In genomic region chr11:102249351-102250090, GRCm38 (mm10) we compare ENCODE assay signal across 8 mouse cellular contexts. TPM values are rescaled to one million over a fixed set of nuclear protein-coding genes. Genes with fewer than 3 reads are reported as not detected.
DNase-seq lines count a peak whose midpoint lies in the region; ATAC-seq and TF ChIP-seq lines count a peak whose summit lies in the region.

No protein-coding gene starts in this region.

- no peak for DNase-seq in testis, postnatal 14 days (ENCODE audit: low spot score)
- no peak for DNase-seq in adrenal gland, postnatal 4 days (ENCODE audit: low spot score in 2 of 2)
- no peak for DNase-seq in lung, postnatal 14 days
- DNase-seq in cerebellum, adult 9-11 months, result no peak

- no peaks in the 10 kb centered on the region for H3K36me3 ChIP-seq in testis, adult 2 months (ENCODE audit: control insufficient read depth, insufficient read depth, low read length)
- H3K36me3 ChIP-seq in forebrain, embryonic 12.5 days (replicated peaks), result peaks cover 19% of the 10 kb centered on the region
- peaks cover 29% of the 10 kb centered on the region for H3K36me3 ChIP-seq in liver, embryonic 12.5 days

- no peaks in the 10 kb centered on the region for H3K9me3 ChIP-seq in forebrain, embryonic 12.5 days
- H3K9me3 ChIP-seq in liver, embryonic 12.5 days (replicated peaks), result no peaks in the 10 kb centered on the region

- no peak for TF ChIP-seq CTCF in testis, adult 2 months (IDR thresholded peaks at IDR 0.05; ENCODE audit: control insufficient read depth, insufficient read depth, insufficient replicate concordance, low read depth, low read length)

- H3K4me3 ChIP-seq in testis, adult 2 months (ENCODE audit: control insufficient read depth, low read depth, low read length), result peak overlapping the region; percentile 88
- H3K4me3 ChIP-seq in forebrain, embryonic 12.5 days (replicated peaks), result peak overlapping the region; percentile 57
- H3K4me3 ChIP-seq in liver, embryonic 12.5 days, result peak overlapping the region; percentile 82

- H3K4me1 ChIP-seq in testis, adult 2 months (ENCODE audit: control insufficient read depth, insufficient read depth, low read length), result peaks cover 9% of the 10 kb centered on the region
- H3K4me1 ChIP-seq in forebrain, embryonic 12.5 days, result peaks cover 27% of the 10 kb centered on the region
- H3K4me1 ChIP-seq in liver, embryonic 12.5 days, result peaks cover 20% of the 10 kb centered on the region

- H3K27me3 ChIP-seq in testis, adult 2 months (ENCODE audit: control insufficient read depth, insufficient read depth, low read length), result no peaks in the 10 kb centered on the region
- H3K27me3 ChIP-seq in forebrain, embryonic 12.5 days, result no peaks in the 10 kb centered on the region
- H3K27me3 ChIP-seq in liver, embryonic 12.5 days (replicated peaks), result peaks cover 15% of the 10 kb centered on the region

- H3K9ac ChIP-seq in forebrain, embryonic 12.5 days, result peak overlapping the region; percentile 80
- peak overlapping the region; percentile 85 for H3K9ac ChIP-seq in liver, embryonic 12.5 days

- no peak for TF ChIP-seq POLR2A in testis, adult 2 months (IDR thresholded peaks at IDR 0.05; ENCODE audit: control insufficient read depth, low read depth, low read length)

- H3K27ac ChIP-seq in testis, adult 2 months (ENCODE audit: control insufficient read depth, insufficient read depth, low read depth, low read length), result peak overlapping the region; percentile 63
- peak overlapping the region; percentile 27; the same call in 1 of the 2 replicates for H3K27ac ChIP-seq in forebrain, embryonic 12.5 days
- H3K27ac ChIP-seq in liver, embryonic 12.5 days, result peak overlapping the region; percentile 76

- peak overlapping the region; percentile 68 for H3K4me2 ChIP-seq in forebrain, embryonic 12.5 days
- H3K4me2 ChIP-seq in liver, embryonic 12.5 days, result peak overlapping the region; percentile 92

- WGBS in forebrain, embryonic 12.5 days, result 10% methylated on average over 9 of the region's 9 CpGs
- 10% methylated on average over 9 of the region's 9 CpGs for WGBS in liver, embryonic 12.5 days (ENCODE audit: insufficient replicate concordance)

- ATAC-seq in forebrain, embryonic 12.5 days (ENCODE audit: low FRiP score), result no peak
- ATAC-seq in liver, embryonic 12.5 days, result peak; percentile 21; the same call in 1 of the 2 replicates
- ATAC-seq in CD4-positive, CD25-positive, alpha-beta regulatory T cell, adult 4 months, result no peak

RNA-seq across cellular contexts. Expression of gene BC030867, which starts 0.8 kb away (rescaled TPM):
- polyA plus RNA-seq in testis, adult 2 months (2012; rRNA removed), result 31.8 and 48.5 TPM in 2 replicates
- 18.5 and 19.4 TPM in 2 replicates for polyA plus RNA-seq in forebrain, embryonic 12.5 days (2016; fragmentation: Nextera tagmentation; extraction: Ambion mirVana)
- 19.5 and 19.7 TPM in 2 replicates for polyA plus RNA-seq in liver, embryonic 12.5 days (2016; fragmentation: Nextera tagmentation; extraction: Ambion mirVana)
- 1 to 10 TPM; 4.8 to 6.0 TPM for total RNA-seq in adrenal gland, postnatal 4 days (2021)
- 1 to 10 TPM in 1 of 2 experiments, under 1 TPM in 1; 0.40 to 1.8 TPM for polyA plus RNA-seq in CD4-positive, CD25-positive, alpha-beta regulatory T cell, adult 4 months (2017; shearing (Covaris generic))

RNA-seq across cellular contexts. Expression of gene Asb16, which starts 19.0 kb away (rescaled TPM):
- polyA plus RNA-seq in testis, adult 2 months (2012; rRNA removed), result 0.10 and 0.11 TPM in 2 replicates
- polyA plus RNA-seq in forebrain, embryonic 12.5 days (2016; fragmentation: Nextera tagmentation; extraction: Ambion mirVana), result not detected in 2 replicates
- polyA plus RNA-seq in liver, embryonic 12.5 days (2016; fragmentation: Nextera tagmentation; extraction: Ambion mirVana), result 0.05 TPM in 1 of 2 replicates, not detected in the other
- under 1 TPM; 0.53 to 0.79 TPM for total RNA-seq in adrenal gland, postnatal 4 days (2021)
- not detected for polyA plus RNA-seq in CD4-positive, CD25-positive, alpha-beta regulatory T cell, adult 4 months (2017; shearing (Covaris generic))

RNA-seq across cellular contexts. Expression of gene Hdac5, which starts 19.6 kb away (rescaled TPM):
- 68.9 and 84.1 TPM in 2 replicates for polyA plus RNA-seq in testis, adult 2 months (2012; rRNA removed)
- polyA plus RNA-seq in forebrain, embryonic 12.5 days (2016; fragmentation: Nextera tagmentation; extraction: Ambion mirVana), result 68.8 and 70.6 TPM in 2 replicates
- 21.7 and 23.1 TPM in 2 replicates for polyA plus RNA-seq in liver, embryonic 12.5 days (2016; fragmentation: Nextera tagmentation; extraction: Ambion mirVana)
- total RNA-seq in adrenal gland, postnatal 4 days (2021), result 100 to 1,000 TPM; 123 to 125 TPM
- polyA plus RNA-seq in CD4-positive, CD25-positive, alpha-beta regulatory T cell, adult 4 months (2017; shearing (Covaris generic)), result 10 to 100 TPM in 1 of 2 experiments, 1 to 10 TPM in 1; 6.5 to 12.3 TPM

RNA-seq across cellular contexts. Expression of gene Tmub2, which starts 35.2 kb away (rescaled TPM):
- 32.6 and 35.2 TPM in 2 replicates for polyA plus RNA-seq in testis, adult 2 months (2012; rRNA removed)
- polyA plus RNA-seq in forebrain, embryonic 12.5 days (2016; fragmentation: Nextera tagmentation; extraction: Ambion mirVana), result 53.9 and 55.9 TPM in 2 replicates
- 28.4 and 28.9 TPM in 2 replicates for polyA plus RNA-seq in liver, embryonic 12.5 days (2016; fragmentation: Nextera tagmentation; extraction: Ambion mirVana)
- 10 to 100 TPM; 56.5 to 58.3 TPM for total RNA-seq in adrenal gland, postnatal 4 days (2021)
- 10 to 100 TPM; 64.7 to 80.5 TPM for polyA plus RNA-seq in CD4-positive, CD25-positive, alpha-beta regulatory T cell, adult 4 months (2017; shearing (Covaris generic))

RNA-seq across cellular contexts. Expression of gene Atxn7l3, which starts 46.9 kb away (rescaled TPM):
- 16.8 and 17.8 TPM in 2 replicates for polyA plus RNA-seq in testis, adult 2 months (2012; rRNA removed)
- 22.4 and 22.6 TPM in 2 replicates for polyA plus RNA-seq in forebrain, embryonic 12.5 days (2016; fragmentation: Nextera tagmentation; extraction: Ambion mirVana)
- 7.3 and 7.5 TPM in 2 replicates for polyA plus RNA-seq in liver, embryonic 12.5 days (2016; fragmentation: Nextera tagmentation; extraction: Ambion mirVana)
- 10 to 100 TPM; 58.3 to 58.7 TPM for total RNA-seq in adrenal gland, postnatal 4 days (2021)
- polyA plus RNA-seq in CD4-positive, CD25-positive, alpha-beta regulatory T cell, adult 4 months (2017; shearing (Covaris generic)), result 1 to 10 TPM; 7.2 to 7.3 TPM
